Mouse (Mus musculus): Measurements from ENCODE around the gene Btbd3. TPM values are rescaled to one million over a fixed set of nuclear protein-coding genes. Genes with fewer than 3 reads are reported as not detected.

Gene Btbd3
- polyA plus RNA-seq, 1 experiment from 2014 or later, result 8.1 TPM

GRCm38 (mm10) chr2:138388591-138388990 lies 132.2 kb downstream of the Btbd3 start:
- H3K9me3 ChIP-seq (replicated peaks), result no peaks in the 10 kb centered on the region
- H3K4me2 ChIP-seq, result no peak overlapping the region
- no peak for ATAC-seq (ENCODE audit: insufficient number of reproducible peaks, low FRiP score)
- no peaks in the 10 kb centered on the region for H3K36me3 ChIP-seq
- H3K4me1 ChIP-seq (replicated peaks), result no peaks in the 10 kb centered on the region; the same call in 1 of the 2 replicates
- WGBS, result 56% methylated on average over 1 of the region's 1 CpGs
- H3K4me3 ChIP-seq, result no peak overlapping the region
- H3K27me3 ChIP-seq (replicated peaks), result no peaks in the 10 kb centered on the region
- H3K9ac ChIP-seq, result no peak overlapping the region
- no peak overlapping the region for H3K27ac ChIP-seq (ENCODE audit: poor library complexity, severe bottlenecking)

DNA sequence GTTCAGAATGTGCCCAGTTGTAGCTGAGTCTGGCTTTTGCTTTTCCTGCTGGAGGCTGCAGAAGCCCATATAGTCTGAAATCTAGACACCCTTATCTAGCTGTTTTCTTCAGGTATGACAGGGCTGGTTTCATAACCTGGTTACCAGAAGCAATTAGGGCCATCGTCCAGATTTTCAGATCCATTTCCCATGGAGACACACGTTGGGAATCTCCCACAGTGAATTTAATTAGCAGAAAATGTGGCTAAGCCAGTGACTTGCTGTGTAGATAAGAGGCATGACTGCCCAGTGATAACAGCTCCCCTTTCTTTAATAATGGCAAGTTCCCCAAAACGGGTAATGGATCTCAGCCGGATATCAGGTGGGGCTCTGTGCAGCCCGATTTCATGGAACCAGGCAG lies 146.7 kb downstream of the Btbd3 start:
- Histone ChIP-seq H3K9ac (no peak overlapping the region), H3K27ac (ENCODE audit: poor library complexity, severe bottlenecking) (no peak overlapping the region), H3K4me3 (no peak overlapping the region), H3K4me1 (replicated peaks) (0 out of 2 replicates have a peak, but pooled peaks cover 3% of the 10 kb centered on the region), H3K27me3 (replicated peaks) (no peaks in the 10 kb centered on the region), H3K4me2 (no peak overlapping the region), H3K36me3 (no peaks in the 10 kb centered on the region), H3K9me3 (replicated peaks) (no peaks in the 10 kb centered on the region)
- 47% methylated on average over 5 of the region's 5 CpGs for WGBS
- ATAC-seq (ENCODE audit: insufficient number of reproducible peaks, low FRiP score), result no peak

- Histone ChIP-seq H3K4me2 (no peak overlapping the region), H3K27ac (ENCODE audit: poor library complexity, severe bottlenecking) (no peak overlapping the region), H3K4me3 (no peak overlapping the region), H3K9me3 (replicated peaks) (no peaks in the 10 kb centered on the region), H3K9ac (no peak overlapping the region), H3K27me3 (replicated peaks) (no peaks in the 10 kb centered on the region), H3K36me3 (no peaks in the 10 kb centered on the region), H3K4me1 (replicated peaks) (0 out of 2 replicates have a peak, but pooled peaks cover 3% of the 10 kb centered on the region)
- 36% methylated on average over 4 of the region's 4 CpGs for WGBS
- peak; percentile 45; the same call in 1 of the 2 replicates for ATAC-seq (ENCODE audit: insufficient number of reproducible peaks, low FRiP score)
Measured at GRCm38 (mm10) chr2:138405753-138406528, 149.6 kb downstream of the Btbd3 start.

- Histone ChIP-seq H3K9me3 (replicated peaks) (no peaks in the 10 kb centered on the region), H3K9ac (no peak overlapping the region), H3K36me3 (no peaks in the 10 kb centered on the region), H3K27ac (ENCODE audit: poor library complexity, severe bottlenecking) (no peak overlapping the region), H3K4me2 (no peak overlapping the region), H3K4me3 (no peak overlapping the region), H3K4me1 (replicated peaks) (0 out of 2 replicates have a peak, but pooled peaks cover 3% of the 10 kb centered on the region), H3K27me3 (replicated peaks) (no peaks in the 10 kb centered on the region)
- no peak for ATAC-seq (ENCODE audit: insufficient number of reproducible peaks, low FRiP score)
Measured at GRCm38 (mm10) chr2:138406703-138407102, 150.3 kb downstream of the Btbd3 start.

- Histone ChIP-seq H3K36me3 (no peaks in the 10 kb centered on the region), H3K9me3 (replicated peaks) (no peaks in the 10 kb centered on the region), H3K27ac (ENCODE audit: poor library complexity, severe bottlenecking) (no peak overlapping the region), H3K4me3 (no peak overlapping the region), H3K9ac (no peak overlapping the region), H3K27me3 (replicated peaks) (no peaks in the 10 kb centered on the region), H3K4me2 (no peak overlapping the region), H3K4me1 (replicated peaks) (no peaks in the 10 kb centered on the region)
- 45% methylated on average over 5 of the region's 5 CpGs for WGBS
- no peak for ATAC-seq (ENCODE audit: insufficient number of reproducible peaks, low FRiP score)
Measured at GRCm38 (mm10) chr2:138412537-138412936, 156.2 kb downstream of the Btbd3 start.

- Histone ChIP-seq H3K9me3 (replicated peaks) (no peaks in the 10 kb centered on the region), H3K27me3 (replicated peaks) (no peaks in the 10 kb centered on the region), H3K4me3 (no peak overlapping the region), H3K4me2 (no peak overlapping the region), H3K9ac (no peak overlapping the region), H3K27ac (ENCODE audit: poor library complexity, severe bottlenecking) (no peak overlapping the region), H3K36me3 (no peaks in the 10 kb centered on the region), H3K4me1 (replicated peaks) (no peaks in the 10 kb centered on the region)
- ATAC-seq (ENCODE audit: insufficient number of reproducible peaks, low FRiP score), result no peak
- WGBS, result 61% methylated on average over 2 of the region's 2 CpGs
Measured at GRCm38 (mm10) chr2:138422321-138422720, 166.0 kb downstream of the Btbd3 start.

- H3K27me3 ChIP-seq (replicated peaks), result no peaks in the 10 kb centered on the region
- no peak overlapping the region for H3K27ac ChIP-seq (ENCODE audit: poor library complexity, severe bottlenecking)
- no peaks in the 10 kb centered on the region for H3K4me1 ChIP-seq (replicated peaks)
- 50% methylated on average over 2 of the region's 2 CpGs for WGBS
- H3K4me3 ChIP-seq, result no peak overlapping the region
- no peaks in the 10 kb centered on the region for H3K9me3 ChIP-seq (replicated peaks)
- no peak for ATAC-seq (ENCODE audit: insufficient number of reproducible peaks, low FRiP score)
- H3K9ac ChIP-seq, result no peak overlapping the region
- H3K4me2 ChIP-seq, result no peak overlapping the region
- no peaks in the 10 kb centered on the region for H3K36me3 ChIP-seq
Measured at GRCm38 (mm10) chr2:138431991-138432390, 175.6 kb downstream of the Btbd3 start.

DNA sequence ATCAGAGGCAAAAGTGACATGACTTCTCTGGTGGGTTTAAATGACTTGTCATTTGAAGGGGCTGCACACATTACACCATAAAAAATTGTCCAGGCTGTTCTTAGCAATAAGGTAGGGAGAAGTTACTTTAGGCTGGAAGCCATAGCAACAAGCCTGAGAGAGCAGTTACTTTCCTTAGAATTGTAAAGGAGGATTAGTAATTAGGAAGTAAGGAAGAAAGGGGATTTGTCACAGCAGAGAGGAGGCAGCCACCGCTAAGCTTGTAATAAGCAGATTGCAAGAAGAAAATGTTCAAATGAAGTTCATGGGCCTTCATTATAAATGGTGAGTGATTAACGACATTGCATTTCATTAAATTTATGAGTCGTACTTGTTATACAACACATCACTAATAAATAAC lies 190.1 kb downstream of the Btbd3 start:
- Histone ChIP-seq H3K4me3 (no peak overlapping the region), H3K9ac (no peak overlapping the region), H3K36me3 (no peaks in the 10 kb centered on the region), H3K4me1 (replicated peaks) (no peaks in the 10 kb centered on the region), H3K4me2 (no peak overlapping the region), H3K9me3 (replicated peaks) (no peaks in the 10 kb centered on the region), H3K27ac (ENCODE audit: poor library complexity, severe bottlenecking) (no peak overlapping the region), H3K27me3 (replicated peaks) (no peaks in the 10 kb centered on the region)
- 64% methylated on average over 3 of the region's 3 CpGs for WGBS
- no peak for ATAC-seq (ENCODE audit: insufficient number of reproducible peaks, low FRiP score)

DNA sequence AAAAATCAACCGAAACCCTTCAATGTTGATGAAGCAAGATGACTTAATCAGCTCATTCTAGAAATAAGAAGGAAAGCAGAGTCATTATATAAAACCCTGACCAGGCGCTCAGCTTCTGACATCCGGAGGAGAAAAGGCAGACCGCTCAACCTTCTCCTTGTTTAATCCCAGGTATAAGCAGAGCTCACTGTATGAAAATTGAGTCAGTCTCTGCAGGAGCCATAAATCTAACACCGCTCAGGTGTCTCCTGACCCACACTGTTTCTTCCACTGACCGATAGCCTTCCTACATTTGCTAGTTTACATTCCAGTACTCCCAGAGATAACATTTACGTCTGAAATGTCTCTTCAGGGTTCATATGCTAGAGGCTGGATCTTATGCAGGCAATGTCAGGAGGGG lies 190.6 kb downstream of the Btbd3 start:
- H3K27me3 ChIP-seq (replicated peaks), result no peaks in the 10 kb centered on the region
- H3K9me3 ChIP-seq (replicated peaks), result no peaks in the 10 kb centered on the region
- no peaks in the 10 kb centered on the region for H3K4me1 ChIP-seq (replicated peaks)
- H3K36me3 ChIP-seq, result no peaks in the 10 kb centered on the region
- no peak overlapping the region for H3K4me2 ChIP-seq
- no peak overlapping the region for H3K27ac ChIP-seq (ENCODE audit: poor library complexity, severe bottlenecking)
- ATAC-seq (ENCODE audit: insufficient number of reproducible peaks, low FRiP score), result no peak
- H3K4me3 ChIP-seq, result no peak overlapping the region
- WGBS, result 69% methylated on average over 7 of the region's 7 CpGs
- H3K9ac ChIP-seq, result no peak overlapping the region

- no peak overlapping the region for H3K4me2 ChIP-seq
- H3K4me1 ChIP-seq (replicated peaks), result no peaks in the 10 kb centered on the region
- H3K36me3 ChIP-seq, result no peaks in the 10 kb centered on the region
- no peak for ATAC-seq (ENCODE audit: insufficient number of reproducible peaks, low FRiP score)
- H3K27ac ChIP-seq (ENCODE audit: poor library complexity, severe bottlenecking), result no peak overlapping the region
- no peaks in the 10 kb centered on the region for H3K27me3 ChIP-seq (replicated peaks)
- H3K9me3 ChIP-seq (replicated peaks), result no peaks in the 10 kb centered on the region
- H3K9ac ChIP-seq, result no peak overlapping the region
- no peak overlapping the region for H3K4me3 ChIP-seq
- WGBS, result 83% methylated on average over 3 of the region's 3 CpGs
Measured at GRCm38 (mm10) chr2:138447681-138448080, 191.3 kb downstream of the Btbd3 start.

DNA sequence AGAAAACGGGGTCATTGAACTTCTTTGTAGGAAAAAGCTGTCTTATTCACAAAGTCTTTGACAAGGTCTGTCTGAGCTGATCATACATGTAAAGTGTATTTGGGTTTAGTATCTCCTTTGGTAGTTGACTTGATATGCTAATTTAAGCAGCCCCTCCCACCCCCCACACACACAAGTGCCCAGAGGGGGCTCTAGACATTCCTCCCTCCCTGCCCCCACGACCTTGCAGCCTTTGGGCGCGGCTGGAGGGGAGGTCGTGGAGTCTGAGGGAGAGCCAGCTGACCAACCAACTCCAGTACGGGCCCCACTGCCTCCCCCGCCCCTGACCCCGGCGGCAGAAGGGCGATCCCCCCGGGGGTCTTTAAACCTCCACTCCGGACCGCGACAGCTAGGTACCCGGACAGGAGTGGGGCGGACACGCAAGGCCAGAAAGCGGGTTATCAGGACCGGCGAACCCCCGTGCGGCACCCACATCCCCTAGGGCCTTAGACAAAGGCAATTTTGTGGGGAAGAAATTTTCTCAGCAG lies 211.7 kb downstream of the Btbd3 start:
- H3K9me3 ChIP-seq (replicated peaks), result no peaks in the 10 kb centered on the region
- ATAC-seq (ENCODE audit: insufficient number of reproducible peaks, low FRiP score), result no peak
- WGBS, result 57% methylated on average over 22 of the region's 22 CpGs
- H3K9ac ChIP-seq, result no peak overlapping the region
- no peak overlapping the region for H3K27ac ChIP-seq (ENCODE audit: poor library complexity, severe bottlenecking)
- no peak overlapping the region for H3K4me3 ChIP-seq
- no peaks in the 10 kb centered on the region for H3K36me3 ChIP-seq
- no peaks in the 10 kb centered on the region for H3K27me3 ChIP-seq (replicated peaks)
- no peaks in the 10 kb centered on the region for H3K4me1 ChIP-seq (replicated peaks)
- no peak overlapping the region for H3K4me2 ChIP-seq

GRCm38 (mm10) chr2:138473407-138473806 lies 217.0 kb downstream of the Btbd3 start:
- Histone ChIP-seq H3K4me2 (no peak overlapping the region), H3K27me3 (replicated peaks) (no peaks in the 10 kb centered on the region), H3K9me3 (replicated peaks) (no peaks in the 10 kb centered on the region), H3K27ac (ENCODE audit: poor library complexity, severe bottlenecking) (no peak overlapping the region), H3K36me3 (no peaks in the 10 kb centered on the region), H3K4me3 (no peak overlapping the region), H3K9ac (no peak overlapping the region), H3K4me1 (replicated peaks) (no peaks in the 10 kb centered on the region)
- 83% methylated on average over 5 of the region's 5 CpGs for WGBS
- ATAC-seq (ENCODE audit: insufficient number of reproducible peaks, low FRiP score), result no peak
